Mouse (Mus musculus) ovary, postnatal 10 days (tissue): ENCODE measurements around the gene Tmem217.
"Not testable (repeated sequence)": the region's sequence is repeated elsewhere in the genome, so short reads cannot be mapped to it uniquely, and the experiment has no call there.

Source experiments
- DNase-seq: peaks from one replicate; pipeline ENCODE4 v3.0.0; 2022; ENCODE audit warnings: low spot score

Gene Tmem217

DNA sequence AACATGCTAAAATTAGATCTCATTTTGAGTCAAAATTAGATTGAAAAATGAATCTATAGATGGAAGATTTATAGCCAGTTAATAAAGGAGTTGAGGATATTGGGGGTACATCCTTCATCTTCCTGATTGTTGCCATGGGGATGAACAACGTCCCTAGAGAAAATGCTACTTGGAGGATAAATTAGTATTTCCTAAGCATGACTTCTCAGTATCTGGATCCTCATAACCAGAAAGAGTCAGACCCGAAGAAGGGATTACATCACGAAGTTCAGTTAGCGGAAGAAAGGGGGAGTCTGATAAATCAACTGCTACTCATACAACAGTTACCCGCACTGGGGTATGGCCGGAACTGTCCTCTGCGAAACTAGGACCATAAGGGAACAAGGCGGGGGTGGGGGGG is 3.2 kb downstream of the Tmem217 start:
- DNase-seq = no peak

DNA sequence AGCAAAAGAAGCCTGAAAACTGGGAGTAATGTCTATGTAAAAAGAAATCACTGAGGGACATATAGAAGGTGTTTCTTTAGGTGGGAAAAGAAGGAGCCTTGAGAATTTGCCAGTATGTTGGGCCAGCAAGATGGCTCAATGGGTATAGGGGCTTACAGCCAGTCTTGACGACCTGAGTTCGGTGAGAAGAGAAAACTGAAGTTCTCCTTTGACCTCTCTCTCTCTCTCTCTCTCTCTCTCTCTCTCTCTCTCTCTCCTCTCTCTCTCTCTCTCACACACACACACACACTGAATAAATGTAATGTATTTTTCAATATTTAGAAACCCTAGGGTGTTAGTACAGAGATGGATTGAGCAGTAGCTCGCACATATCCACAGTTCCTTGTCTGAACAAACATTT is 3.7 kb downstream of the Tmem217 start:
- no peak for DNase-seq

DNA sequence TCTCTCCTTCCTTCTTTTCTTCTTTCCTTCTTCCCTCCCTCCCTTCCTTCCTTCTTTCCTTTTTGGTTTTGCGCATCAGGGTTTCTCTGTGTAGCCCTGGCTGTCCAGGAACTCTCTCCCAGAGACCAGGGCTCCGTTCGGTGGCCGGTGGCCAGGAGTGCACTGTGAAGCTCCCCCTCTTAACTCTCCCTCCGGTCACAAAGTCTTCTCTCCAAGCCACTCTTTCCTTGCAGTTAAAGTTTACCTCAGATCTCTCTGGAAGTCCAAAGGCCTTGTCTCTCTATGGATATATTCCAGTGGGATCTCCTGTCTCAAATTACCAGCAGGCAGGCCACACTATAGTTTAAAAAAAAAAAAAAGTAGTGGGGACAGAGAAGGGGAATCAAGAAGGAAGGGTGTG is 6.9 kb downstream of the Tmem217 start:
- no peak for DNase-seq

DNA sequence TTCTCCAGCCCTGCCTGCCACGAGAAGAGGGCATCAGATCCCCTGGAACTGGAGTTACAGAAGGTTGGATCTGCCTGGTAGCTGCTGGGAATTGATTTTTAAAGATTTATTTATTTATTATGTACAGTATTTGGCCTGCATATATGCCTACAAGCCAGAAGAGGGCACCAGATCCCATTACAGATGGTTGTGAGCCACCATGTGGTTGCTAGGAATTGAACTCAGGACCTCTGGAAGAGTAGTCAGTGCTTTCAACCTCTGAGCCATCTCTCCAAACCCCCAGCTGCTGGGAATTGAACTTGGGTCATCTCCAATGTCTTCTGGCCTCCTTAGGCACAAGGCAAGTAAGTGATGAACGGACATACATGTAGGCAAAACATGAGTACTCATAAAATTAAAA is 8.1 kb downstream of the Tmem217 start:
- no peak for DNase-seq

DNA sequence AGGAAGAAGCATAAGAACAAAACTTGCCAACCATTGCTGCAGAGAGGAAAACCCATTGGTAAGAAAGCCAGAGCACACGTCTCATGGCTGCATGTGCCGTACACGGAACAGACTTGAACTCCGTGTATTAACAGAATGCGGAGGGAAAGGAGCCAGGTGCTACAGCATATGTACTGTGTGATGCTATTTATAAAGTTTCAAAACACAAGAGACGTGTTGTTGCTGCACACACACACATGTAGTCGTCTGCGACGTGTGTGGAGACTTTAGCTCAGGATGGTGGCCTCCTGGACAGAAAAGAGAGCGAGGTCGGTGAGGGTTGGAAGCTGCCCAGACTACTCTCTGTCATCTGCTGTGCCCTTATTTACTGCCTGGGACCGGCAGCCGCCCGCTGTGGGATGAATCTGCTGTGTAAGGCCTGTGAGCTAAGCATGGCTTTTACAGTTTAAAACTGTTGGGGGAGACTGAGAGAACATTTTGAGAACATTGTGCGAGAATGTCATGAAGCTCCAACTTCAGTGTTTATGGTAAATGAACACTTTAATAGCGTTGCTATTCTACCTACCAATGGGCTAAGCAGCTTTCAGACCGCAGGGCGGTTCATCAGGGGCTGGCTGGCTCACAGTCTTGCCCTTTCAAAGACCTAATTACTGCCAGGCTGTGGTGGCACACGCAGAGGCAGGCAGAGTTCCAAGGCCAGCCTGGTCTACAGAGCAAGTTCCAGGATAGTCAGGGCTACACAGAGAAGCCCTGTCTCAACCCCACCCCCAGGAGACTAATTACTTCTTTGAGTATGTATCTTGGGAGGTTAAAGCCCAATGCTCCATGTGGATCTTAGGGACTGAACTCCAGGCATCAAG is 9.1 kb downstream of the Tmem217 start:
- DNase-seq = no peak

DNA sequence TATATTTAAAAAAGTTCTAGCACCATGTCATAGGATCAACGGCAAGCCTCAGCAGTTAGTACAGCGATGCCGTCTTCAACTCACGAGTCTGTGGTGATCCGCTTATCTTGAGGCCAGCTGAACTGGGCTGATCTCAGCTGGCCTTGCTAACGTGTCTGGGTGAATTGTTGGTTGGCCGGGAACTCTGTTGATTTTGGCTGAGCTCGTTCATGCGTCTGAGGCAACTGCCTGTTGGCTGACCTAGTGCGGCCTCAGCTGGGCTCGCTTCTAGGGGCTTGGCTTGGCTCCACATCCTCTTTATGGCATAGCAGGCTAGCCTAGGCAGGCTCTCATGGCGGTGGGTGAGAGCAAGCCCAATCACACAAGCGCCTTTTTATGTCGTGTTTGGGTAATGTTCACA is 10.8 kb downstream of the Tmem217 start:
- DNase-seq = peak; percentile 21

DNA sequence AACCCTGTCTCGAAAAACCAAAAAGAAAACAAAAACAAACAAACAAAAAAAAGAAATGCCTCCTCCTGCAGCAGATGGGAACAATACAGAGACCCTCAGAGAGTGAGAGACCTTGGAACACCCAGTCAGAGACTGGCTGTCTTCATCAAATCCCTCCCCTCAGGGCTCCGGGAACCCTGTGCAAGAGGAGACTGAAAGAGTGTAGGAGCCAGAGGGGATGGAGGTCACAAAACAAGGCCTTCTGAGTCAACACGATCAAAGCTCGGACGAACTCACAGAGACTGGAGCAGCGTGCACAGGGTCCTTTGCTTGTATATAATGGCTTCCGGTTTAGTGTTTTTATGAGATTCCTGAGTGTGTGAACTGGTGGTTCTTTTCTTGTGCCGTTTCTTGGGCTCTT is 11.8 kb downstream of the Tmem217 start:
- no peak for DNase-seq

DNA sequence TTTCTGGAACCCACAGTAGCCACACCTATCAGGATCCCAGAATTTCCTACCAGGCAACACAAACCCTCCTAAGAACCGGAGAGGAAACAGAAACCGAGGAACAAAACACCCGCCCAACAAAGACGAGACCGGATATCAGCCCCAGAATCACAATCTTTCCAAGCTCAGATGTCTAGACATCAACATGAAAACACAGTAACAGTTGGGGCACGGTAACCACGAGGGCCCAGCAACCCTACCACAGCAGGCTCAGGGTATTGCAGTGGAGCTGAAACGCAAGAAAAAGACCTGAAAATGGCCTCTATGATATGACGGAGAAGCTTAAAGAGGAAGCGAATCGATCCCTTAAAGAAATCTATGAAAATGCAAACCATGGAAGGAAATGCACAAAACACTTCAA is 18.3 kb downstream of the Tmem217 start:
- DNase-seq = no peak

DNA sequence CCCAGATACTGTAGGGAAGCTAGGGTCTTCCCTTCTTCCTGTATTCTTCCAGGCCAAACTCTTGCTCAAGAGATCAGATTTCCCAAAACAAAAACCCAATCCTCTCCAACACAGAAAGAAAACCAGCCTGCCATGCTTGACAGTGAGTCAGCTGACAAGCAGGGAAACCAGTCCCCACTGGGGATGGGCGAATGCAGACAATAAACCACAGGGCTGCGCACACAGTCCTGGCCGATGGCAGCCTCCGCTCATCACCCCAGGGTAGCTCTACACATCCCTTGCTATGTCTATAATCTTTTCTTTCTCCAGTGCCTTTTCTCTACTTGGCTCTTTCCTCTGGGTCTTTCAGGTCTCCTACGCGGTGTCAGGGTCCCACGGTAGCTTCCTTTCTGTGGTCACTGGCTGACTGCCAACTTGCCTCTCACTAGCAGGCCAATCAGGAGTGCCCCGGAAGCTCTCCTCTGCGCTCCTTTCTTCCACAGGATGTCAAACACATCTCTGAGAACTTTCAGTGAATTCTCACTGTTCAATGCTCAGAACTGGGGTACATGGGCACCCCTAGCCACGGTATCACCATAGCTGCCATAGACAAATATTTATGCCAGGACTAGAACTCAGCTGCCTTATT is 20.3 kb downstream of the Tmem217 start:
- no peak for DNase-seq

DNA sequence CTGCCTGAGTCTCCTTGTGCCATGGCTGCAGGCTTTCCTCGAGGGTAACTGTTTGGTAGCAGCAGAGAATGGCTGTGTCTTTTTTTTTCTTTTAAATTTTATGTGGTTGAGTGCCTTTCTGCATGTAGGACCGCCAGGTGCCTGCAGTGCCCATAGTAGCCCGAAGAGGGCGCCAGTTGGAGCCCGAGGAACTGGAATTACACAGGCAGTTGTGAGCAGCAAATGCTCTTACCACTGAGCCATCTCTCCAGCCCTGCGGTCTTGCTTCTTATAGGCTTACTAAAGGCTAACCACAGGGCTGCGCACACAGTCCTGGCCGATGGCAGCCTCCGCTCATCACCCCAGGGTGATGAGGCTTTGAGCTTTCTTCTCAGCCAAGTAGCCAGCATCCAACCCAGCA is 20.9 kb downstream of the Tmem217 start:
- no peak for DNase-seq

DNA sequence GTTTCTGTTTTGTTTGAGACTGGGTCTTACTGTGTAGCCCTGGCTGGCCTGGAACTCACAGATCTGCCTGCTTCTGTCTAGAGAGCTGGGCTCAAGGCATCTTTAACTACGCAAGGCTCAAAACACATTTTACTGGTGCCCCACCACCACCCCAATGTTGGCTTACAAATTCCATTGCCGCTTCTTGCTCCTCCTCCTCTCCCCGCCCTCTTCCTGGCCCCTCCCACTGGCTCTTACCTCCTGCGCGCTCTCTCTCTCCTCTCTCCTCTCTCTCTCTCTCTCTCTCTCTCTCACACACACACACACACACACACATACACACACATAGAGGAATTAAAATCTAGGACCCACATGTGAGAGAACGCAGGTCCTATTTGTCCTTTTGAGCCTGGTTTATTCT is 21.7 kb downstream of the Tmem217 start:
- DNase-seq = no peak

DNA sequence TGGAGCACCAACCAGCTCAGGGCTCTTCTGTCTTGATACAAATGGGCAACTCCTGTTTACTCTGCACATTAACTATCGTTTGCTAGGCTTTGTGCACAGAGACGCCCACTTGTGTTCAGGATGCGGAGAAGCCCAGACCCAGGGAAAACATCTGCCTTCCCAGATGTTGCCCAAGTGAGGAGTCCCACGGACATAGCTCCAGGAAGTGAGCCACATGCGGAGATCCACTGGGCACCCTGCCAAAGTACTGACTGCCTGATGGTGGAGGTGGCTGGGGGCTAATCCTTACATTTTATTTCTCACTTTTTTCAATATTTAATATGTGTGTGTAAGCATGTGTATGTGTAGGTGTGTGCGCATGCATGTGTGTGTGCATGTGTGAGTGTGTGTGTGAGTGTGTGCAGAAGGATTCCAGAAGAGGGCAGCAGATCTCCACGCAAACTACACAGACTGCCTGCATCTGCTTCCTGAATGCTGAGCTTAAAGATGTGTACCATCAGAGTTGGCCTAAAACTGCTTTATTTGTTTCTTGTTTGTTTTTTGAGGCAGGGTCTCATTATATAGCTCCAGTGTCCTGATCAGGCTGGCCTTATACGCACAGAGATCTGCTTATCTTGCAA is 23.5 kb downstream of the Tmem217 start:
- DNase-seq = no peak

DNA sequence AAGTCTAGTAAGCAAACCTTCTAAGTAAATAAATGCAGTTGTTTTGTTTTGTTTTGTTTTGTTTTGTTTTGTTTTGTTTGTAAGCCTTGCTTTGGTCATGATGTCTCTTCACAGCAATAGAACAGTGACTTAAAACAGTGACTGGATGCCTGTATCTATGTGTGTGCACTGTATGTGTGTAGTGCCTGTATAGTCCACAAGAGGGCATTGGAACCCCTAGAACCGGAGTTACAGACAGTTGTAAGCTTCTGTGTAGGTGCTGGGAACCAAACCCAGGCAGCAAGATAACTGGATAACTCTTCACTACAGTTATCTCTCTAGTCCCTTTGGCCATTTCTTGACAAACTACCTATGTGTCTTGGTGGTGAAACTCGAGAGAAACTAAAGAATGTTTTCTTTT is 26.6 kb downstream of the Tmem217 start:
- DNase-seq = no peak

DNA sequence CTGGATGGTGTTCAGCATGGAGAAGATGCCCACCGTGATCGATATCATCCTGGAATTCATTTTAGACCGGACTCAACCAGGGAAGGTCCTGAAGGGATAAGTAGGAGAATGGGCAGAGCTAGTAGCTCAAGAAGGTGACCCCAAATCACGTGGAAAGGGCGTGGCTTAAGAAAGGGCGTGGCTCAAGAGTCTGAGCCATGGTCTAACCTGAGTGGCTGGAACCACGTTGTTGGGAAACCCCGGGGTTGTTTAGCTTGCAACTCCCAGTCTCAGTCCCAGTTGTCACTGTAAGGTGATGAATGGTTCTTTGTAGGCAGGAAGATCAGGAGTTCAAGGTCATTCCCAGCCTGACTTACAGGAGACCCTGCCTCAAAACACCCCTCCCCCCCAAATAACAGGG is 32.5 kb downstream of the Tmem217 start:
- no peak for DNase-seq

DNA sequence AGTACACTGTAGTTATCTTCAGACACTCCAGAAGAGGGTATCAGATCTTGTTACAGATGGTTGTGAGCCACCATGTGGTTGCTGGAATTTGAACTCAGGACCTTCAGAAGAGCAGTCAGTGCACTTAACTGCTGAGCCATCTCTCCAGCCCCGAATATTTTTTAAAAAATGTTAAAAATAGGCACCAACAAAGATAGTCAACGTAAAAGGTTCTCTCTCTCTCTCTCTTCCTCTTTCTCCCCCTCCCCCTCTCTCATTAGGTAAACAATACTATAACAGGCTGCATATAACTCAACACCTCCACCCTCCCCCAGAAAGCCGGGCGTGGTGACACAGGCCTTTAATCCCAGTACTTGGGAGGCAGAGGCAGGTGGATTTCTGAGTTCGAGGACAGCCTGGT is 33.5 kb downstream of the Tmem217 start:
- DNase-seq = not testable (repeated sequence)

DNA sequence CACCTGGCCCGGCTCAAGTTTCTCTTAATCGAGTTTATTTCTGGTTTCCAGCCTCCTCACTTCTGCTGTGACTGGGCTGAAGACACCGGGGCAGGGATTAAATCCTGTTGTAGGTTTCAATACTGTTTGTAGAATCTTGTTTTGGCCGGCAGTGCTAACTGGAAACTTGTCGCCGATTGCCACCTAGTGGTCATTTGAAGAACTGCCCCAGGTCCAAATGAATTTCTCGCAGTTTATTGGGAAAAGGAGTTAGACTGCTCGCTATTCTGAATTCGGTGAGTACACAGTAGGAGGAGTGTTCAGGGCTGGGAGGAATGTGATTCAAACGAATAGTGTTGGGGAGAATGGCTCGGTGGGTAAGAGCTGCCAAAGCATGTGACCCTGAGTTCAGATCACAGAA is 37.8 kb downstream of the Tmem217 start:
- DNase-seq = peak; percentile 59

DNA sequence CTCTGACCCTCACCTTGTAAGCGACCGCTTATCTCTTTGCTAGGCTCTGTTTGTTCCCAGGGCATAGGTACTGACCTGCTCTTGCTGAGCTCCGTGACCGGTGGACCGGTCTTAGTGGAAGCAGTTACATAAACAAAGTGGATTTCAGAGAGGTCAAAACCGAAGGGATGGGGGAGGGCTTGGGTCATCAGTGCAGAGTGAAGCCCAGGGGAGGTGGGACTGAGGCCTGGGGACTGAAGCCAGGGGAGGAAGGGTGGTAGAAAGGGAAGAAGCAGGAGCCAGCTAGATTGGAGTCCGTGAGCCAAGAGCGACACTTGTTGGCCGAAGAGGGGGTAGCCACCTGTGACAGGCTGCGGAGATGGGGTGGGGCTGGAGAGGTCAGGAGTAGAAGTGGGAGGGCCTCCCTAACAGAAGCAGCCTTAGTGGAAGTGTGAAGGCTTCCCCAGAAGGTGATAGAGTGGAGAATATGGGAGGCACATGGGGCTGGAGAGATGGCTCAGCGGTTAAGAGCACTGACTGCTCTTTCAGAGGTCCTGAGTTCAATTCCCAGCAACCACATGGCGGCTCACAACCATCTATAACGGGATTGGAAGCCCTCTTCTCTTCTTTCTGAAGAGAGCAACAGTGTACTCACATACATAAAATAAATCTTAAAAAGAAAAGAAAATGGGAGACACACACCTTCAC is 39.0 kb downstream of the Tmem217 start:
- peak; percentile 27 for DNase-seq

DNA sequence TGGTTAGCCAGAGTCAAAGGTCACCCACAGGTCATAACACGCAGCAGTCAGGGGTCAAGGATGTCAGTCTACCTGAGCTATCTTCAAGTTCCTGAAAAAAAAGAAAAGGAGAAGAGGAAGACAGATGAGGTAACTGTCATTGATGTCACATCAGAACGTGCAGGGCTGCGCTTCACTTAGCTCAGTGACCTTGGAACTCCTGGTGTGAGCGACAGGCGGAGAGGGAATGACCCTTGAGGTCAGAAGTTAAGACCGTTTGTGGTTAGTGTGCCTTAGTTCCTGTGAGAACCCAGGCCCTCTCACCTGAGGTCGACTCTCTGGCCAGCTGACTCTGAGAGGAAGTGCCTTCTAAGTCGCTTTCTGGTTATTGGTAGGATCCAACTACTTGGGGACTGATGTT is 41.5 kb downstream of the Tmem217 start:
- DNase-seq = no peak

DNA sequence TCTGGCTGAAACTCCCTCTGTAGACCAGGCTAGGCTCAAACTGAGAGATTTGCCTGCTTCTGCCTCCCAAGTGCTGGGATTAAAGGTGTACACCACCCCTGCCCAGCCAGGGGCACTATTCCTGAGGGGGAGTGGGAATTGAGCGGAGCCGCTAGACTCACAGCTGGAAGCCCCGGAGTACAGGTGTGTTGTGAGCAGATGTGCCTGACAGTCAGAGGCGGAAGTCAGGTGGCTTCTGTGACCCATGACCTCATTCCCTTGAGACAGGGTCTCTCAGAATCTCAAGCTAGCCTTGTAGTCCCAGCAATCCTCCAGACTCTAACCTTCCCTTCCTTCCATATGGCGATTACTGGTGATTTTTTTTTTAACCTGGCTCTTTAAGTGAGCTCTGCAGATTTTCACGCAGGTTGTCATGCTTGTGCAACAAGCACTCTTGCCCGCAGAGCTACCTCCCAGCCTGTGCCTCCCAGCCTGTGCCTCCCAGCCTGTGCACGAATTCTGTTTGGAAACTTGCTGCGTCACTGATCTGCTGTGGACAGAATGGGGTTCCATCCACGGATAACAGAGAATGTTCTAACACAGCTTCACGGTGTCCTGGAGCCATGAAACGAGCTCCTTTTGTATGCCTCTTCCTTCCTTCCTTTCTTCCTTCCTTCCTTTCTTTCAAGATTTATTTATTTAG is 43.1 kb downstream of the Tmem217 start:
- DNase-seq = no peak

DNA sequence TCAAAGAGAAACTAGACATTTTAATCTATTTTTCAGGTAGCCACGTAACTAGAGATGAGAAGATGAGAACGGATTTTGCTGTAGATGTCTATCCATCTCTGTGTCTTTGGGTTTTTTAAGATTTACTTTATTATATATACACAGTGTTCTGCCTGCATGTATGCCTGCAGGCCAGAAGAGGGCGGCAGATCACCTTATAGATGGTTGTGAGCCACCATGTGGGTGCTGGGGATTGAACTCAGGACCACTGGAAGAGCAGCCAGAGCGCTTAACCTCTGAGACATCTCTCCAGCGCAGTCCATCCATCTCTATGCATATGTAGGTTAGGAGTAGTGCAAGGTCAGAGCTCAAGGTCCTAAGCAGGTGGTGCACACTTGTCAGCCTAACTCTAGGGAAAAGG is 48.5 kb downstream of the Tmem217 start:
- DNase-seq = no peak

DNA sequence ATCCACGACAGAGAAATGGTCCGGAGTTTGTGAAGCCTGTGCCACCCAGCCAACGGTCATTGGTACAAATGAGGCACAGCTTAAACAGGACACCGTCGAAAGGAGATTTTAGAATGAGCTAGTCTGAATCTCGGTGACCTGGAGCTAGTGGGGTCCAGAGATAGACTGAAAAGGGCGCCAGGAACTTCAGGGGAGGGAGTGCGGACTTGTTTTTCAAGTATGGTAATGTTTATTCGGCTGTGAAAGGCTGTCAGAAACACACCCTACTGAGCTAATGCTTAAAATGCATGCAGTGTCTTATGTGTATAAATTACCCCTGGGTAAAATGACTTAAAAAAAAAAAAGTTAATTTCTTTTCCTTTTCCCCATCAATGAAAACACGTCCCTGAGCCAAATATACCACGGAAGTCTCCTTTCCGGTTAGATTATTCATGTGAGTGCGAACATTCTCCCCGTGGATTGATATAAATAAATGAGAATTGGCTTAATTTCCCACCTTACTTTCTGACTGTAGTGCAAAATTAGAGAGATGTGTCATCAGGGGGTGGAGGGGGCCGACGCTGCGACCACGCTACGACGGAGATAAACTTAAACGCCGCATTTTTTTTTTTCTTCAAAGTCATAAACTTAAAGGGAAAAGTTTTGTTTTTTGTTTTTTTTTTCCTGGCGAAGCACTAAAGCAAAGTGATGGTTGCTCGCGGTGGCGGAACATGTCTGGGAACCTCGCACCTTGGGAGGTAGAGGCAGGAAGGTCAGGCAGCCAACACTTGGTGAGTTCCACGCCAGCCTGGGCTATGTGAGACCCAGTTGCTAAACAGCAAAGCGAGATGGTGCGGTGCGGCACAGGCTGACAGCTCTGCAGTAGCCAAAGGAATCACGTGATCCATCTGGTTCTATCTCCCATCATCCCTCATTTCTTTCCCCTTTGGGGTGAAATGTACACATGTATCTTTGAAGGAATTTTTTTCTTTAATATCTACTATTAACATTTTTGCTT is 49.2 kb downstream of the Tmem217 start:
- no peak for DNase-seq
